Mouse (Mus musculus) lung, postnatal 0 days (tissue): ENCODE results near the gene Ablim1.

Experiments
- CTCF ChIP-seq: IDR thresholded peaks from 2 replicates; pipeline ENCODE4 v1.5.1; 2016; ENCODE audit warnings: antibody characterized with exemption, mild to moderate bottlenecking
- EP300 ChIP-seq: IDR thresholded peaks from 2 replicates; pipeline ENCODE4 v1.6.1; 2016; ENCODE audit warnings: antibody characterized with exemption, mild to moderate bottlenecking, control low read depth

- TF ChIP-seq EP300 (no peak), CTCF (no peak)
Observed at GRCm38 (mm10) chr19:57101986-57102385, 212.7 kb downstream of the Ablim1 start.
